Comparison of ENCODE assay signal across 8 mouse cellular contexts in genomic region chr10:127555703-127556102, GRCm38 (mm10). TPM values are rescaled to one million over a fixed set of nuclear protein-coding genes. Genes with fewer than 3 reads are reported as not detected.
A peak's percentile ranks its signal among the peaks of the same experiment; 100 is the strongest.
DNase-seq lines count a peak whose midpoint lies in the region; ATAC-seq and TF ChIP-seq lines count a peak whose summit lies in the region.
"Had no signal": no experiment of that assay in that cellular context is flagged by ENCODE, and none has a peak within 500 bp of the region (broad histone marks: within the 10 kb centered on the region; RNA-seq: fewer than 3 reads in every experiment).

No protein-coding gene starts in this region.

- H3K4me3 ChIP-seq in liver, adult 2 months (ENCODE audit: insufficient read depth, low read depth, low read length): no peak overlapping the region
- H3K4me3 ChIP-seq in liver, embryonic 12.5 days: no peak overlapping the region
- H3K4me3 ChIP-seq in hindbrain, embryonic 14.5 days (replicated peaks; ENCODE audit: low read length): no peak overlapping the region
- no peak overlapping the region for H3K4me3 ChIP-seq in neural tube, embryonic 12.5 days

- H3K27me3 ChIP-seq in liver, adult 2 months (ENCODE audit: control insufficient read depth, insufficient read depth, low read length): no peaks in the 10 kb centered on the region
- 0 out of 2 replicates have a peak, but pooled peaks cover 4% of the 10 kb centered on the region for H3K27me3 ChIP-seq in liver, embryonic 12.5 days (replicated peaks)
- no peaks in the 10 kb centered on the region for H3K27me3 ChIP-seq in hindbrain, embryonic 14.5 days (ENCODE audit: control insufficient read depth, insufficient read depth, low read length)
- H3K27me3 ChIP-seq in neural tube, embryonic 12.5 days (replicated peaks): no peaks in the 10 kb centered on the region

- H3K9me3 ChIP-seq in liver, embryonic 12.5 days (replicated peaks): no peaks in the 10 kb centered on the region
- H3K9me3 ChIP-seq in hindbrain, embryonic 14.5 days (ENCODE audit: control insufficient read depth, low read length): no peaks in the 10 kb centered on the region
- no peaks in the 10 kb centered on the region for H3K9me3 ChIP-seq in neural tube, embryonic 12.5 days

- H3K27ac ChIP-seq in liver, adult 2 months (replicated peaks; ENCODE audit: insufficient read depth, low read depth, low read length): no peak overlapping the region
- no peak overlapping the region for H3K27ac ChIP-seq in liver, embryonic 12.5 days
- no peak overlapping the region for H3K27ac ChIP-seq in hindbrain, embryonic 14.5 days
- H3K27ac ChIP-seq in neural tube, embryonic 12.5 days: peak overlapping the region; percentile 37; the same call in 1 of the 2 replicates

- TF ChIP-seq CTCF in liver, adult 2 months (IDR thresholded peaks at IDR 0.05; ENCODE audit: low read depth, low read length): peak; percentile 83
- peak; percentile 73 for TF ChIP-seq CTCF in brain, embryonic 14.5 days (IDR thresholded peaks at IDR 0.05; ENCODE audit: borderline replicate concordance, extremely low read depth, insufficient read depth, insufficient read length)

- no peak for DNase-seq in liver, adult 2 months (ENCODE audit: extremely low read depth, low read depth, low spot score)
- peak; percentile 50 for DNase-seq in brain, embryonic 14.5 days (ENCODE audit: low read depth)
- DNase-seq in hindbrain, embryonic 14.5 days (ENCODE audit: low spot score): no peak
- DNase-seq in frontal cortex, adult 2 months (ENCODE audit: extremely low spot score in 1 of 2, low spot score in 1 of 2): no peak
- DNase-seq in layer of hippocampus, postnatal 25 days (ENCODE audit: extremely low spot score in 1 of 2, low spot score in 1 of 2): no peak

- no peak overlapping the region for H3K9ac ChIP-seq in liver, adult 2 months (ENCODE audit: low read depth, low read length)
- H3K9ac ChIP-seq in liver, embryonic 12.5 days: no peak overlapping the region
- H3K9ac ChIP-seq in hindbrain, embryonic 14.5 days: no peak overlapping the region
- no peak overlapping the region for H3K9ac ChIP-seq in neural tube, embryonic 12.5 days

- H3K79me2 ChIP-seq in liver, adult 2 months (ENCODE audit: control insufficient read depth, insufficient read depth, low read length): no peaks in the 10 kb centered on the region

- no peaks in the 10 kb centered on the region for H3K4me1 ChIP-seq in liver, adult 2 months (ENCODE audit: control insufficient read depth, insufficient read depth, low read length)
- no peaks in the 10 kb centered on the region for H3K4me1 ChIP-seq in liver, embryonic 12.5 days
- no peaks in the 10 kb centered on the region for H3K4me1 ChIP-seq in hindbrain, embryonic 14.5 days (replicated peaks; ENCODE audit: control insufficient read depth, insufficient read depth, low read length)
- H3K4me1 ChIP-seq in neural tube, embryonic 12.5 days: no peaks in the 10 kb centered on the region

- no peak for TF ChIP-seq POLR2A in liver, adult 2 months (IDR thresholded peaks at IDR 0.05; ENCODE audit: extremely low read depth, insufficient read depth, low read length)
- no peak for TF ChIP-seq POLR2A in brain, embryonic 14.5 days (IDR thresholded peaks at IDR 0.05; ENCODE audit: borderline replicate concordance, extremely low read depth, insufficient read depth, insufficient read length, poor library complexity, severe bottlenecking)

- no peak overlapping the region for H3K4me2 ChIP-seq in liver, embryonic 12.5 days
- no peak overlapping the region for H3K4me2 ChIP-seq in hindbrain, embryonic 14.5 days (replicated peaks)
- no peak overlapping the region for H3K4me2 ChIP-seq in neural tube, embryonic 12.5 days (replicated peaks)

- peaks cover 58% of the 10 kb centered on the region for H3K36me3 ChIP-seq in liver, adult 2 months (ENCODE audit: control insufficient read depth, insufficient read depth, low read length)
- peaks cover 95% of the 10 kb centered on the region for H3K36me3 ChIP-seq in liver, embryonic 12.5 days
- H3K36me3 ChIP-seq in hindbrain, embryonic 14.5 days (replicated peaks; ENCODE audit: control insufficient read depth, insufficient read depth): peaks cover 99% of the 10 kb centered on the region
- H3K36me3 ChIP-seq in neural tube, embryonic 12.5 days: peaks cover 100% of the 10 kb centered on the region

- ATAC-seq in liver, embryonic 12.5 days: no peak
- peak; percentile 28; the same call in 1 of the 2 replicates for ATAC-seq in hindbrain, embryonic 14.5 days (ENCODE audit: low FRiP score)
- ATAC-seq in neural tube, embryonic 12.5 days (ENCODE audit: low FRiP score, low read depth): no peak

- 85% methylated on average over 18 of the region's 18 CpGs for WGBS in liver, adult 2 months
- 59% methylated on average over 18 of the region's 18 CpGs for WGBS in liver, embryonic 12.5 days (ENCODE audit: insufficient replicate concordance)
- 63% methylated on average over 18 of the region's 18 CpGs for WGBS in hindbrain, embryonic 14.5 days
- WGBS in neural tube, embryonic 12.5 days: 56% methylated on average over 18 of the region's 18 CpGs

RNA-seq across cellular contexts. Expression of gene Nxph4, which starts 21.3 kb away (rescaled TPM):
- total RNA-seq in liver, adult 2 months (2014; rRNA removed): not detected in 2 replicates
- polyA plus RNA-seq in liver, adult 2 months (2012; rRNA removed): 0.05 TPM in 1 of 2 replicates, not detected in the other
- 0.10 and 0.23 TPM in 2 replicates for polyA plus RNA-seq in liver, embryonic 12.5 days (2016; fragmentation: Nextera tagmentation; extraction: Ambion mirVana)
- polyA plus RNA-seq in brain, embryonic 14.5 days (2012; rRNA removed): 19.9 and 48.8 TPM in 2 replicates
- 94.1 and 105 TPM in 2 replicates for polyA plus RNA-seq in hindbrain, embryonic 14.5 days (2014; fragmentation: Nextera tagmentation; extraction: Ambion mirVana)
- 112 and 125 TPM in 2 replicates for polyA plus RNA-seq in neural tube, embryonic 12.5 days (2016; fragmentation: Nextera tagmentation; extraction: Ambion mirVana)
- polyA plus RNA-seq in frontal cortex, adult 2 months (2012; rRNA removed): 9.3 and 12.1 TPM in 2 replicates
- total RNA-seq in layer of hippocampus, postnatal 25 days (2021): 1 to 10 TPM; 1.9 to 2.1 TPM
- total RNA-seq: neutrophil, adult 5-6 weeks had no signal

RNA-seq across cellular contexts. Expression of gene Shmt2, which starts 33.5 kb away (rescaled TPM):
- total RNA-seq in liver, adult 2 months (2014; rRNA removed): 130 and 154 TPM in 2 replicates
- 309 and 324 TPM in 2 replicates for polyA plus RNA-seq in liver, adult 2 months (2012; rRNA removed)
- 181 and 185 TPM in 2 replicates for polyA plus RNA-seq in liver, embryonic 12.5 days (2016; fragmentation: Nextera tagmentation; extraction: Ambion mirVana)
- 80.8 and 100 TPM in 2 replicates for polyA plus RNA-seq in brain, embryonic 14.5 days (2012; rRNA removed)
- polyA plus RNA-seq in hindbrain, embryonic 14.5 days (2014; fragmentation: Nextera tagmentation; extraction: Ambion mirVana): 45.6 and 47.4 TPM in 2 replicates
- 74.2 and 76.9 TPM in 2 replicates for polyA plus RNA-seq in neural tube, embryonic 12.5 days (2016; fragmentation: Nextera tagmentation; extraction: Ambion mirVana)
- polyA plus RNA-seq in frontal cortex, adult 2 months (2012; rRNA removed): 45.3 and 46.6 TPM in 2 replicates
- 10 to 100 TPM; 29.5 to 31.8 TPM for total RNA-seq in layer of hippocampus, postnatal 25 days (2021)

RNA-seq across cellular contexts. Expression of gene Ndufa4l2, which starts 40.9 kb away (rescaled TPM):
- total RNA-seq in liver, adult 2 months (2014; rRNA removed): 0.09 and 0.40 TPM in 2 replicates
- 4.0 and 4.4 TPM in 2 replicates for polyA plus RNA-seq in liver, adult 2 months (2012; rRNA removed)
- polyA plus RNA-seq in liver, embryonic 12.5 days (2016; fragmentation: Nextera tagmentation; extraction: Ambion mirVana): 12.9 and 14.8 TPM in 2 replicates
- 10.8 and 13.0 TPM in 2 replicates for polyA plus RNA-seq in brain, embryonic 14.5 days (2012; rRNA removed)
- 12.7 and 18.0 TPM in 2 replicates for polyA plus RNA-seq in hindbrain, embryonic 14.5 days (2014; fragmentation: Nextera tagmentation; extraction: Ambion mirVana)
- polyA plus RNA-seq in neural tube, embryonic 12.5 days (2016; fragmentation: Nextera tagmentation; extraction: Ambion mirVana): 7.3 and 7.6 TPM in 2 replicates
- polyA plus RNA-seq in frontal cortex, adult 2 months (2012; rRNA removed): 10.3 and 10.8 TPM in 2 replicates
- total RNA-seq in layer of hippocampus, postnatal 25 days (2021): 1 to 10 TPM; 4.1 to 6.7 TPM
- total RNA-seq: neutrophil, adult 5-6 weeks had no signal

RNA-seq across cellular contexts. Expression of gene Stac3, which starts 54.2 kb away (rescaled TPM):
- 0.20 and 0.37 TPM in 2 replicates for total RNA-seq in liver, adult 2 months (2014; rRNA removed)
- polyA plus RNA-seq in liver, adult 2 months (2012; rRNA removed): 0.42 and 0.49 TPM in 2 replicates
- polyA plus RNA-seq in liver, embryonic 12.5 days (2016; fragmentation: Nextera tagmentation; extraction: Ambion mirVana): 0.24 and 0.45 TPM in 2 replicates
- 6.8 and 9.8 TPM in 2 replicates for polyA plus RNA-seq in brain, embryonic 14.5 days (2012; rRNA removed)
- 0.60 TPM in 1 of 2 replicates, not detected in the other for polyA plus RNA-seq in hindbrain, embryonic 14.5 days (2014; fragmentation: Nextera tagmentation; extraction: Ambion mirVana)
- 4.3 and 5.8 TPM in 2 replicates for polyA plus RNA-seq in neural tube, embryonic 12.5 days (2016; fragmentation: Nextera tagmentation; extraction: Ambion mirVana)
- polyA plus RNA-seq in frontal cortex, adult 2 months (2012; rRNA removed): 8.8 and 9.8 TPM in 2 replicates
- total RNA-seq in layer of hippocampus, postnatal 25 days (2021): 1 to 10 TPM; 2.4 to 4.6 TPM
